Mouse (Mus musculus): ENCODE results near the gene Fsip1. TPM values are rescaled to one million over a fixed set of nuclear protein-coding genes. Genes with fewer than 3 reads are reported as not detected.

Gene Fsip1
- polyA plus RNA-seq, 2 experiments, result 0.32 to 0.40 TPM

GRCm38 (mm10) chr2:118202934-118203333, 53.8 kb downstream of the Fsip1 start:
- no peak overlapping the region for H3K4me2 ChIP-seq (replicated peaks; ENCODE audit: low read depth, low read length, severe bottlenecking)
- H3K36me3 ChIP-seq (ENCODE audit: control insufficient read depth, insufficient read depth, low read length), result no peaks in the 10 kb centered on the region
- 56% methylated on average over 2 of the region's 2 CpGs for WGBS
- TF ChIP-seq POLR2A (IDR thresholded peaks at IDR 0.05; ENCODE audit: borderline replicate concordance, extremely low read depth, insufficient read depth, insufficient read length), result no peak
- 0 out of 2 replicates have a peak, but pooled peaks cover 4% of the 10 kb centered on the region for H3K27me3 ChIP-seq (ENCODE audit: control insufficient read depth, insufficient read depth, low read length)
- H3K4me3 ChIP-seq (replicated peaks; ENCODE audit: low read length), result no peak overlapping the region
- no peak for ATAC-seq (ENCODE audit: low FRiP score, low read depth)
- no peaks in the 10 kb centered on the region for H3K9me3 ChIP-seq (ENCODE audit: control insufficient read depth, low read length)
- no peak overlapping the region for H3K9ac ChIP-seq (ENCODE audit: low read depth, low read length, severe bottlenecking)
- H3K27ac ChIP-seq (replicated peaks; ENCODE audit: low read depth, low read length), result no peak overlapping the region
- peaks cover 7% of the 10 kb centered on the region; the same call in 1 of the 2 replicates for H3K4me1 ChIP-seq (ENCODE audit: control insufficient read depth, insufficient read depth, low read length)
- DNase-seq (ENCODE audit: low spot score), result no peak

GRCm38 (mm10) chr2:118201983-118202382, 54.8 kb downstream of the Fsip1 start:
- ATAC-seq (ENCODE audit: low FRiP score, low read depth), result no peak
- no peaks in the 10 kb centered on the region for H3K9me3 ChIP-seq (ENCODE audit: control insufficient read depth, low read length)

GRCm38 (mm10) chr2:118199867-118200266, 56.9 kb downstream of the Fsip1 start:
- Histone ChIP-seq H3K9ac (ENCODE audit: low read depth, low read length, severe bottlenecking) (no peak overlapping the region), H3K4me2 (replicated peaks; ENCODE audit: low read depth, low read length, severe bottlenecking) (no peak overlapping the region), H3K36me3 (ENCODE audit: control insufficient read depth, insufficient read depth, low read length) (no peaks in the 10 kb centered on the region), H3K27ac (replicated peaks; ENCODE audit: low read depth, low read length) (no peak overlapping the region), H3K9me3 (ENCODE audit: control insufficient read depth, low read length) (no peaks in the 10 kb centered on the region), H3K27me3 (ENCODE audit: control insufficient read depth, insufficient read depth, low read length) (0 out of 2 replicates have a peak, but pooled peaks cover 4% of the 10 kb centered on the region), H3K4me1 (ENCODE audit: control insufficient read depth, insufficient read depth, low read length) (peaks cover 7% of the 10 kb centered on the region; the same call in 1 of the 2 replicates), H3K4me3 (replicated peaks; ENCODE audit: low read length) (no peak overlapping the region)
- ATAC-seq (ENCODE audit: low FRiP score, low read depth) (peak; percentile 72; the same call in 1 of the 2 replicates), DNase-seq (ENCODE audit: low spot score) (peak; percentile 79)
- TF ChIP-seq POLR2A (IDR thresholded peaks at IDR 0.05; ENCODE audit: borderline replicate concordance, extremely low read depth, insufficient read depth, insufficient read length), result no peak
- WGBS, result 7% methylated on average over 5 of the region's 5 CpGs

More at GRCm38 (mm10) chr2:118201983-118202382, 54.8 kb downstream of the Fsip1 start:
- Histone ChIP-seq H3K27me3 (ENCODE audit: control insufficient read depth, insufficient read depth, low read length) (0 out of 2 replicates have a peak, but pooled peaks cover 4% of the 10 kb centered on the region), H3K4me1 (ENCODE audit: control insufficient read depth, insufficient read depth, low read length) (peaks cover 7% of the 10 kb centered on the region; the same call in 1 of the 2 replicates), H3K9ac (ENCODE audit: low read depth, low read length, severe bottlenecking) (no peak overlapping the region), H3K36me3 (ENCODE audit: control insufficient read depth, insufficient read depth, low read length) (no peaks in the 10 kb centered on the region), H3K4me2 (replicated peaks; ENCODE audit: low read depth, low read length, severe bottlenecking) (no peak overlapping the region), H3K4me3 (replicated peaks; ENCODE audit: low read length) (no peak overlapping the region), H3K27ac (replicated peaks; ENCODE audit: low read depth, low read length) (no peak overlapping the region)
- TF ChIP-seq POLR2A (IDR thresholded peaks at IDR 0.05; ENCODE audit: borderline replicate concordance, extremely low read depth, insufficient read depth, insufficient read length), result no peak
- no peak for DNase-seq (ENCODE audit: low spot score)

- Histone ChIP-seq H3K27me3 (ENCODE audit: control insufficient read depth, insufficient read depth, low read length) (no peaks in the 10 kb centered on the region), H3K4me3 (replicated peaks; ENCODE audit: low read length) (no peak overlapping the region), H3K9ac (ENCODE audit: low read depth, low read length, severe bottlenecking) (no peak overlapping the region), H3K9me3 (ENCODE audit: control insufficient read depth, low read length) (no peaks in the 10 kb centered on the region), H3K4me1 (ENCODE audit: control insufficient read depth, insufficient read depth, low read length) (no peaks in the 10 kb centered on the region), H3K36me3 (ENCODE audit: control insufficient read depth, insufficient read depth, low read length) (no peaks in the 10 kb centered on the region), H3K27ac (replicated peaks; ENCODE audit: low read depth, low read length) (no peak overlapping the region), H3K4me2 (replicated peaks; ENCODE audit: low read depth, low read length, severe bottlenecking) (no peak overlapping the region)
- 81% methylated on average over 3 of the region's 3 CpGs for WGBS
- no peak for DNase-seq (ENCODE audit: low spot score)
- no peak for TF ChIP-seq POLR2A (IDR thresholded peaks at IDR 0.05; ENCODE audit: borderline replicate concordance, extremely low read depth, insufficient read depth, insufficient read length)
- ATAC-seq (ENCODE audit: low FRiP score, low read depth), result no peak
Observed at GRCm38 (mm10) chr2:118196966-118197365, 59.8 kb downstream of the Fsip1 start.

- 0 out of 2 replicates have a peak, but pooled peaks cover 7% of the 10 kb centered on the region for H3K9me3 ChIP-seq (ENCODE audit: control insufficient read depth, low read length)
- peaks cover 14% of the 10 kb centered on the region for H3K4me1 ChIP-seq (ENCODE audit: control insufficient read depth, insufficient read depth, low read length)
- no peak overlapping the region for H3K4me3 ChIP-seq (replicated peaks; ENCODE audit: low read length)
- 39% methylated on average over 2 of the region's 2 CpGs for WGBS
- H3K36me3 ChIP-seq (ENCODE audit: control insufficient read depth, insufficient read depth, low read length), result no peaks in the 10 kb centered on the region
- no peak for TF ChIP-seq POLR2A (IDR thresholded peaks at IDR 0.05; ENCODE audit: borderline replicate concordance, extremely low read depth, insufficient read depth, insufficient read length)
- H3K4me2 ChIP-seq (replicated peaks; ENCODE audit: low read depth, low read length, severe bottlenecking), result no peak overlapping the region
- no peak for DNase-seq (ENCODE audit: low spot score)
- H3K27ac ChIP-seq (replicated peaks; ENCODE audit: low read depth, low read length), result 0 out of 2 replicates have a peak overlapping the region, but pooled peaks have one; percentile 13
- no peaks in the 10 kb centered on the region for H3K27me3 ChIP-seq (ENCODE audit: control insufficient read depth, insufficient read depth, low read length)
- no peak for ATAC-seq (ENCODE audit: low FRiP score, low read depth)
- H3K9ac ChIP-seq (ENCODE audit: low read depth, low read length, severe bottlenecking), result no peak overlapping the region
Observed at GRCm38 (mm10) chr2:118182136-118182535, 74.6 kb downstream of the Fsip1 start.
